Mouse (Mus musculus) kidney, adult 2 months (tissue): Measurements from ENCODE around the gene Rufy2. TPM values are rescaled to one million over a fixed set of nuclear protein-coding genes. Genes with fewer than 3 reads are reported as not detected.

Experiments
- DNase-seq: peaks from one replicate; pipeline ENCODE4 v3.0.0; 2021
- H3K27ac ChIP-seq: fragments of 200-500 bp; 2 replicates; pipeline ENCODE4 v1.5.1; 2012; ENCODE audit warnings: low read depth, low read length, control low read depth, inconsistent platforms; ENCODE audit not compliant: insufficient read depth
- H3K27me3 ChIP-seq: fragments of 200-500 bp; replicated peaks from 2 replicates; pipeline ENCODE4 v1.6.1; 2012; ENCODE audit warnings: mild to moderate bottlenecking, moderate library complexity, low read length, inconsistent platforms; ENCODE audit not compliant: control insufficient read depth, insufficient read depth
- H3K36me3 ChIP-seq: fragments of 200-500 bp; 2 replicates; pipeline ENCODE4 v1.6.1; 2012; ENCODE audit warnings: mild to moderate bottlenecking, moderate library complexity, low read length, inconsistent platforms; ENCODE audit not compliant: control insufficient read depth, insufficient read depth
- H3K4me1 ChIP-seq: fragments of 200-500 bp; 2 replicates; pipeline ENCODE4 v1.6.1; 2011; ENCODE audit warnings: low read length; ENCODE audit not compliant: control insufficient read depth, insufficient read depth
- H3K4me3 ChIP-seq: fragments of 200-500 bp; 2 replicates; pipeline ENCODE4 v1.5.1; 2011; ENCODE audit warnings: mild to moderate bottlenecking, low read depth, low read length, control low read depth; ENCODE audit not compliant: insufficient read depth
- CTCF ChIP-seq: fragments of 200-500 bp; conservative IDR thresholded peaks from 2 replicates; pipeline ENCODE4 v1.5.1; 2011; ENCODE audit warnings: low read depth, mild to moderate bottlenecking, control low read depth, low read length, moderate library complexity, mixed read lengths; ENCODE audit not compliant: insufficient read depth, insufficient read length
- POLR2A ChIP-seq: fragments of 200-500 bp; IDR thresholded peaks from one replicate; pipeline ENCODE4 v1.6.1; 2011; ENCODE audit warnings: low read depth, low read length, control low read depth
- WGBS: fragments of 180-500 bp; shearing (Covaris S2); methylation state at CpG from one replicate; pipeline ENCODE4 v1.1.7; 2018; 5-methylcytosine and 5-hydroxymethylcytosine counted together
- polyA plus RNA-seq: library from polyadenylated mRNA; depleted of rRNA; stranded (reverse); fragments of >200 nt; gene quantifications from 2 replicates; pipeline ENCODE4 v1.2.3, GENCODE M21; 2012; rRNA removed

Gene Rufy2
- polyA plus RNA-seq, result 3.3 and 4.0 TPM in 2 replicates

GRCm38 (mm10) chr10:62980039-62980954, at the start of gene Rufy2:
TSS of gene Rufy2 (plus strand) at chr10:62980223.
- under 1% methylated on average over 77 of the region's 77 CpGs for WGBS
- Histone ChIP-seq H3K36me3 (no peaks in the 10 kb centered on the region), H3K4me3 (peak within 1 kb of the TSS; percentile 97), H3K27me3 (no peaks in the 10 kb centered on the region), H3K27ac (no peak within 1 kb of the TSS), H3K4me1 (no peaks in the 10 kb centered on the region; the same call in 1 of the 2 replicates)
- DNase-seq, result peak; percentile 84
- TF ChIP-seq POLR2A (no peak), CTCF (peak; percentile 57)

- no peak overlapping the region for H3K4me3 ChIP-seq
- TF ChIP-seq POLR2A, result no peak
- TF ChIP-seq CTCF, result 0 out of 2 replicates have a peak, but pooled peaks have one; percentile 19
- H3K27ac ChIP-seq, result no peak overlapping the region
- WGBS, result 96% methylated on average over 1 of the region's 1 CpGs
- peaks cover 7% of the 10 kb centered on the region; the same call in 1 of the 2 replicates for H3K36me3 ChIP-seq
- peaks cover 2% of the 10 kb centered on the region; the same call in 1 of the 2 replicates for H3K4me1 ChIP-seq
- DNase-seq, result no peak
- H3K27me3 ChIP-seq, result no peaks in the 10 kb centered on the region
These were observed 47.6 kb upstream of the Rufy2 start for GRCm38 (mm10) chr10:62932381-62932780.

- no peak overlapping the region for H3K4me3 ChIP-seq
- H3K27ac ChIP-seq, result no peak overlapping the region
- peaks cover 7% of the 10 kb centered on the region for H3K36me3 ChIP-seq
- H3K4me1 ChIP-seq, result no peaks in the 10 kb centered on the region
- DNase-seq, result no peak
- WGBS, result 86% methylated on average over 10 of the region's 10 CpGs
- no peaks in the 10 kb centered on the region for H3K27me3 ChIP-seq
- TF ChIP-seq CTCF (no peak), POLR2A (no peak)
These were observed 34.9 kb upstream of the Rufy2 start for GRCm38 (mm10) chr10:62944975-62945580.

- H3K36me3 ChIP-seq, result peaks cover 2% of the 10 kb centered on the region
- H3K4me3 ChIP-seq, result peak within 1 kb of the TSS; percentile 79
- peak; percentile 83 for DNase-seq
- under 1% methylated on average over 67 of the region's 68 CpGs for WGBS
- no peak for TF ChIP-seq POLR2A
- peak; percentile 22; the same call in 1 of the 2 replicates for TF ChIP-seq CTCF
- no peaks in the 10 kb centered on the region for H3K4me1 ChIP-seq
- no peaks in the 10 kb centered on the region for H3K27me3 ChIP-seq
- peak within 1 kb of the TSS; percentile 63 for H3K27ac ChIP-seq
These were observed 33.1 kb upstream of the Rufy2 start, which contains the start of gene Dna2 for GRCm38 (mm10) chr10:62946738-62947471. TSS of gene Dna2 (plus strand) at chr10:62947026.

- DNase-seq, result no peak
- TF ChIP-seq CTCF (no peak), POLR2A (no peak)
- 96% methylated on average over 7 of the region's 7 CpGs for WGBS
These were observed 31.5 kb upstream of the Rufy2 start for GRCm38 (mm10) chr10:62948551-62948950.

GRCm38 (mm10) chr10:62963956-62964355, 16.1 kb upstream of the Rufy2 start:
- H3K36me3 ChIP-seq, result no peaks in the 10 kb centered on the region
- 95% methylated on average over 7 of the region's 7 CpGs for WGBS
- no peak overlapping the region for H3K27ac ChIP-seq

More at GRCm38 (mm10) chr10:62948551-62948950, 31.5 kb upstream of the Rufy2 start:
- H3K27me3 ChIP-seq, result no peaks in the 10 kb centered on the region
- H3K4me1 ChIP-seq, result no peaks in the 10 kb centered on the region
- no peak overlapping the region for H3K4me3 ChIP-seq
- peaks cover 2% of the 10 kb centered on the region; the same call in 1 of the 2 replicates for H3K36me3 ChIP-seq
- no peak overlapping the region for H3K27ac ChIP-seq

More at GRCm38 (mm10) chr10:62963956-62964355, 16.1 kb upstream of the Rufy2 start:
- Histone ChIP-seq H3K4me3 (no peak overlapping the region), H3K27me3 (no peaks in the 10 kb centered on the region), H3K4me1 (no peaks in the 10 kb centered on the region)
- TF ChIP-seq CTCF (no peak), POLR2A (no peak)
- no peak for DNase-seq
